10 mouse cellular contexts compared by ENCODE assay signal in the genomic region with DNA sequence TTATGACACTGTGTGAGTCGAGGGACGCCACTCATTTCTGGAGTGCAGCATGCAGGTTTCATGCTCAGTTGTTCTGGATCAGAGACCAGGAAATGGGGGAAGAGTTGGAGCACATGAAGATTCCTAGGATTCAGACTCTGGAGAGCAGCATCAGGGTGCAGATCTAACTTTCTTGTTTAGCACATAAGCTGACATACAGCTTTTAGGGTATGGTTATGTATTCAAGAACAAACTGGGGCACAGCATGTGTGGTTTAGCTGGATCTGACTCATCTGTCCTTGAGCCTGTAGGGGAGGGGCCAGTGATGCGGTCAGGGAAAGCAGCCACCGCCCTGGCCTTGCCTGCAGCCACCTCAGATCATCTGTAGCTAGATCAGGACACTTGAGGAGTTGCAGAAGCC. TPM values are rescaled to one million over a fixed set of nuclear protein-coding genes. Genes with fewer than 3 reads are reported as not detected.
DNase-seq lines count a peak whose midpoint lies in the region; ATAC-seq and TF ChIP-seq lines count a peak whose summit lies in the region.
"Had no signal": no experiment of that assay in that cellular context is flagged by ENCODE, and none has a peak within 500 bp of the region (broad histone marks: within the 10 kb centered on the region; RNA-seq: fewer than 3 reads in every experiment).

No protein-coding gene starts in this region.

- H3K9ac ChIP-seq in forebrain, embryonic 13.5 days, result no peak overlapping the region
- H3K9ac ChIP-seq: limb, embryonic 12.5 days had no signal

- intact Hi-C loops in heart, postnatal 10 days (cut with DNase I), result no loop called here
- intact Hi-C loops in gastrocnemius, postnatal 14 days (cut with DNase I; ENCODE audit: low total_unique reads), result no loop called here

- TF ChIP-seq CTCF in G1E (IDR thresholded peaks at IDR 0.05; ENCODE audit: low read depth, low read length), result no peak

- peaks cover 48% of the 10 kb centered on the region for H3K36me3 ChIP-seq in G1E (replicated peaks)
- H3K36me3 ChIP-seq in macrophage (ENCODE audit: inconsistent target), result peaks cover 3% of the 10 kb centered on the region; the same call in 1 of the 2 replicates
- peaks cover 10% of the 10 kb centered on the region; the same call in 1 of the 2 replicates for H3K36me3 ChIP-seq in forebrain, embryonic 13.5 days (ENCODE audit: poor library complexity, severe bottlenecking)

- no peaks in the 10 kb centered on the region for H3K9me3 ChIP-seq in G1E (replicated peaks)
- H3K9me3 ChIP-seq in forebrain, embryonic 13.5 days (replicated peaks), result no peaks in the 10 kb centered on the region
- H3K9me3 ChIP-seq: limb, embryonic 12.5 days had no signal

- peak; percentile 87 for ATAC-seq in G1E (ENCODE audit: extremely low read depth, insufficient number of reproducible peaks, low FRiP score, poor library complexity, severe bottlenecking)
- ATAC-seq in forebrain, embryonic 13.5 days, result no peak

- H3K4me3 ChIP-seq in G1E (ENCODE audit: low read depth, low read length) (peak overlapping the region; percentile 20; the same call in 1 of the 2 replicates), macrophage (ENCODE audit: inconsistent target) (no peak overlapping the region)
- H3K4me3 ChIP-seq in forebrain, embryonic 13.5 days, result no peak overlapping the region
- H3K4me3 ChIP-seq: limb, embryonic 12.5 days had no signal

- peak; percentile 56 to 57 for DNase-seq in heart, adult 9 months (ENCODE audit: low spot score in 2 of 2)
- no peak for DNase-seq in heart, postnatal 10 days
- peak; percentile 19 for DNase-seq in G1E (ENCODE audit: low spot score)
- peak; percentile 62 for DNase-seq in gastrocnemius, postnatal 14 days
- DNase-seq in right cerebral cortex, postnatal 4 days, result no peak
- no peak for DNase-seq in cerebellum, adult 11-12 months
- DNase-seq: embryo, embryonic 11 days had no signal

- no peaks in the 10 kb centered on the region for H3K27me3 ChIP-seq in G1E (ENCODE audit: insufficient read depth, low read length)
- no peaks in the 10 kb centered on the region for H3K27me3 ChIP-seq in forebrain, embryonic 13.5 days
- H3K27me3 ChIP-seq: limb, embryonic 12.5 days had no signal

- H3K4me2 ChIP-seq in forebrain, embryonic 13.5 days, result no peak overlapping the region
- H3K4me2 ChIP-seq: limb, embryonic 12.5 days had no signal

- 33% methylated on average over 4 of the region's 4 CpGs for WGBS in macrophage (ENCODE audit: missing documents)
- WGBS in forebrain, embryonic 13.5 days, result 87% methylated on average over 4 of the region's 4 CpGs

- peaks cover 47% of the 10 kb centered on the region for H3K4me1 ChIP-seq in G1E (ENCODE audit: insufficient read depth, low read depth, low read length)
- 0 out of 2 replicates have a peak, but pooled peaks cover 2% of the 10 kb centered on the region for H3K4me1 ChIP-seq in forebrain, embryonic 13.5 days
- H3K4me1 ChIP-seq: limb, embryonic 12.5 days had no signal

- peak overlapping the region; percentile 96 for H3K27ac ChIP-seq in macrophage
- no peak overlapping the region for H3K27ac ChIP-seq in forebrain, embryonic 13.5 days
- H3K27ac ChIP-seq: limb, embryonic 12.5 days had no signal

- H3K79me2 ChIP-seq in macrophage (ENCODE audit: inconsistent target), result peaks cover 61% of the 10 kb centered on the region

RNA-seq across cellular contexts. Expression of a gene that starts 12.9 kb away (rescaled TPM):
- 1 to 10 TPM; 4.2 to 5.3 TPM for total RNA-seq in heart, postnatal 10 days (2021)
- total RNA-seq in G1E (2014; fragmentation: Nextera tagmentation), result 11.9 and 12.5 TPM in 2 replicates
- total RNA-seq in G1E (2017), result 19.9 and 20.2 TPM in 2 replicates
- 2.2 TPM in 2 replicates for polyA plus RNA-seq in G1E (2012)
- 1 to 10 TPM; 3.1 to 4.1 TPM for total RNA-seq in gastrocnemius, postnatal 14 days (2021)
- 100 to 1,000 TPM in 20 of 26 experiments, 10 to 100 TPM in 6; 19.6 to 230 (median 169) TPM for total RNA-seq in macrophage (2018; cell fraction: chromatin; rRNA removed)
- 10 to 100 TPM; 12.2 to 27.5 (median 20.8) TPM for total RNA-seq in macrophage (2018; cell fraction: cytosol; rRNA removed)
- 100 to 1,000 TPM in 2 of 26 experiments, 10 to 100 TPM in 24; 12.3 to 130 (median 61.5) TPM for total RNA-seq in macrophage (2018; cell fraction: nucleus; rRNA removed)
- polyA plus RNA-seq in macrophage (2018), result 13.2 to 28.0 TPM (median 16.9 TPM) in 3 replicates
- polyA plus RNA-seq in forebrain, embryonic 13.5 days (2015; fragmentation: Nextera tagmentation; extraction: Ambion mirVana), result 28.8 and 29.7 TPM in 2 replicates

RNA-seq across cellular contexts. Expression of a gene that starts 13.5 kb away (rescaled TPM):
- total RNA-seq in heart, postnatal 10 days (2021), result 10 to 100 TPM; 30.6 to 39.1 TPM
- 114 and 124 TPM in 2 replicates for total RNA-seq in G1E (2014; fragmentation: Nextera tagmentation)
- total RNA-seq in G1E (2017), result 61.5 and 75.9 TPM in 2 replicates
- polyA plus RNA-seq in G1E (2012), result 2.0 and 2.5 TPM in 2 replicates
- total RNA-seq in gastrocnemius, postnatal 14 days (2021), result 10 to 100 TPM; 20.2 to 25.3 TPM
- total RNA-seq in macrophage (2018; cell fraction: chromatin; rRNA removed), result 100 to 1,000 TPM in 21 of 26 experiments, 10 to 100 TPM in 5; 50.2 to 314 (median 236) TPM
- 10 to 100 TPM; 26.3 to 74.1 (median 57.0) TPM for total RNA-seq in macrophage (2018; cell fraction: cytosol; rRNA removed)
- 100 to 1,000 TPM in 22 of 26 experiments, 10 to 100 TPM in 4; 47.9 to 313 (median 152) TPM for total RNA-seq in macrophage (2018; cell fraction: nucleus; rRNA removed)
- 31.7 to 45.2 TPM (median 34.6 TPM) in 3 replicates for polyA plus RNA-seq in macrophage (2018)
- polyA plus RNA-seq in forebrain, embryonic 13.5 days (2015; fragmentation: Nextera tagmentation; extraction: Ambion mirVana), result 100 and 114 TPM in 2 replicates

Comparison
In these comparisons a context has a peak if more than half of its experiments do, and no peak if none do; other contexts are left out.
1. DNase-seq: peak in heart, adult 9 months (2 of 2), G1E (single experiment) and gastrocnemius, postnatal 14 days (single experiment); none in heart, postnatal 10 days (0 of 2), right cerebral cortex, postnatal 4 days (single experiment) and cerebellum, adult 11-12 months (single experiment).